Mouse (Mus musculus) neural tube, embryonic 13.5 days (tissue): ENCODE data around the gene Cth. TPM values are rescaled to one million over a fixed set of nuclear protein-coding genes. Genes with fewer than 3 reads are reported as not detected.

Experiments used
- ATAC-seq: fragments of 200-750 bp; cut with Nextera tagmentation; 2 replicates; pipeline ENCODE4 v1.8.0; 2017; ENCODE audit warnings: low read depth, mild to moderate bottlenecking, moderate TSS enrichment, moderate library complexity
- H3K27ac ChIP-seq: fragments of 300-500 bp; sonication (generic); replicated peaks from 2 replicates; pipeline ENCODE4 v1.5.1; 2015; ENCODE audit warnings: moderate library complexity, mild to moderate bottlenecking, inconsistent platforms
- H3K27me3 ChIP-seq: fragments of 300-500 bp; sonication (generic); 2 replicates; pipeline ENCODE4 v1.6.1; 2015; ENCODE audit warnings: mild to moderate bottlenecking, inconsistent platforms
- H3K36me3 ChIP-seq: fragments of 300-500 bp; sonication (generic); 2 replicates; pipeline ENCODE4 v1.6.1; 2015; ENCODE audit warnings: mild to moderate bottlenecking, inconsistent platforms
- H3K4me1 ChIP-seq: fragments of 300-500 bp; sonication (generic); replicated peaks from 2 replicates; pipeline ENCODE4 v1.6.1; 2015; ENCODE audit warnings: inconsistent platforms
- H3K4me2 ChIP-seq: fragments of 300-500 bp; sonication (generic); 2 replicates; pipeline ENCODE4 v1.6.1; 2015; ENCODE audit warnings: inconsistent platforms, mild to moderate bottlenecking, moderate library complexity
- H3K4me3 ChIP-seq: fragments of 300-500 bp; sonication (generic); 2 replicates; pipeline ENCODE4 v1.5.1; 2015; ENCODE audit warnings: mild to moderate bottlenecking, inconsistent platforms
- H3K9ac ChIP-seq: fragments of 300-500 bp; sonication (generic); 2 replicates; pipeline ENCODE4 v1.6.1; 2015; ENCODE audit warnings: moderate library complexity, mild to moderate bottlenecking, inconsistent platforms
- H3K9me3 ChIP-seq: fragments of 300-500 bp; sonication (generic); 2 replicates; pipeline ENCODE4 v1.6.1; 2016; ENCODE audit warnings: inconsistent platforms
- WGBS: fragments of 180-500 bp; shearing (Covaris S2); methylation state at CpG from one replicate; pipeline ENCODE4 v1.1.7; 2015; 5-methylcytosine and 5-hydroxymethylcytosine counted together
- polyA plus RNA-seq: library from polyadenylated mRNA; unstranded; fragments of >200 nt; fragmentation: Nextera tagmentation; extraction: Ambion mirVana; gene quantifications from 2 replicates; pipeline ENCODE4 v1.2.1, GENCODE M21; 2015

Gene Cth
- polyA plus RNA-seq, 1 experiment from 2014 or later: 2.2 TPM

GRCm38 (mm10) chr3:157932074-157932473 lies 7.2 kb upstream of the Cth start:
- Histone ChIP-seq H3K4me2 (no peak overlapping the region), H3K9me3 (no peaks in the 10 kb centered on the region), H3K9ac (no peak overlapping the region), H3K4me1 (no peaks in the 10 kb centered on the region), H3K4me3 (no peak overlapping the region), H3K27me3 (no peaks in the 10 kb centered on the region), H3K27ac (no peak overlapping the region), H3K36me3 (no peaks in the 10 kb centered on the region)
- ATAC-seq: no peak
- WGBS: 60% methylated on average over 3 of the region's 3 CpGs

DNA sequence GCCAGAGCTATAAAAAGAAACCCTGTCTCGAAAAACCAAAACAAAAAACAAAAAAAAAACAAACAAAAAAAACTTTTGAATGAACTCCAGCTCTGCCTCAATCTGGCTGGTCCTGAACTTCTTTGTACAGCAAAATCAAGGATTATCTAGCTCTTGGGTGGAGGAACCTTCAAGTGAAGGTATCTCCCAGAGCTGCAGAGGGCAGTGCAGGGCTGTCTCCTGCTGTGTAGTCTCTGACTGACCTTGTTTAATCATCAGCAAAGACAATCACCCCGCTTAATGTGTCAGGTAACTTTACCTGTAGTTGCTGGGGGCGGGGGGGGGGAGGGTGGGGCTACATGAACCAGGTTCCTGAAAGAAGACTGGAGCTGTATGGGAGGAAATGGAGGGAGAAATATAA lies 6.7 kb upstream of the Cth start:
- H3K27ac ChIP-seq: no peak overlapping the region
- no peak overlapping the region for H3K9ac ChIP-seq
- H3K4me3 ChIP-seq: no peak overlapping the region
- no peaks in the 10 kb centered on the region for H3K9me3 ChIP-seq
- H3K27me3 ChIP-seq: no peaks in the 10 kb centered on the region
- H3K4me1 ChIP-seq: no peaks in the 10 kb centered on the region
- no peak overlapping the region for H3K4me2 ChIP-seq
- H3K36me3 ChIP-seq: no peaks in the 10 kb centered on the region
- 53% methylated on average over 3 of the region's 3 CpGs for WGBS
- ATAC-seq: no peak

GRCm38 (mm10) chr3:157929417-157929816 lies 4.5 kb upstream of the Cth start:
- ATAC-seq: no peak
- no peak overlapping the region for H3K27ac ChIP-seq

GRCm38 (mm10) chr3:157928731-157929130 lies 3.9 kb upstream of the Cth start:
- no peak overlapping the region for H3K27ac ChIP-seq
- no peak overlapping the region for H3K9ac ChIP-seq
- ATAC-seq: no peak
- no peak overlapping the region for H3K4me2 ChIP-seq
- no peaks in the 10 kb centered on the region for H3K27me3 ChIP-seq
- peaks cover 7% of the 10 kb centered on the region; the same call in 1 of the 2 replicates for H3K4me1 ChIP-seq
- no peaks in the 10 kb centered on the region for H3K36me3 ChIP-seq
- no peak overlapping the region for H3K4me3 ChIP-seq
- H3K9me3 ChIP-seq: no peaks in the 10 kb centered on the region
- 86% methylated on average over 2 of the region's 2 CpGs for WGBS

More at GRCm38 (mm10) chr3:157929417-157929816, 4.5 kb upstream of the Cth start:
- Histone ChIP-seq H3K4me2 (no peak overlapping the region), H3K27me3 (no peaks in the 10 kb centered on the region), H3K4me3 (no peak overlapping the region), H3K36me3 (no peaks in the 10 kb centered on the region), H3K4me1 (peaks cover 3% of the 10 kb centered on the region; the same call in 1 of the 2 replicates), H3K9ac (no peak overlapping the region), H3K9me3 (no peaks in the 10 kb centered on the region)
- 84% methylated on average over 1 of the region's 1 CpGs for WGBS

DNA sequence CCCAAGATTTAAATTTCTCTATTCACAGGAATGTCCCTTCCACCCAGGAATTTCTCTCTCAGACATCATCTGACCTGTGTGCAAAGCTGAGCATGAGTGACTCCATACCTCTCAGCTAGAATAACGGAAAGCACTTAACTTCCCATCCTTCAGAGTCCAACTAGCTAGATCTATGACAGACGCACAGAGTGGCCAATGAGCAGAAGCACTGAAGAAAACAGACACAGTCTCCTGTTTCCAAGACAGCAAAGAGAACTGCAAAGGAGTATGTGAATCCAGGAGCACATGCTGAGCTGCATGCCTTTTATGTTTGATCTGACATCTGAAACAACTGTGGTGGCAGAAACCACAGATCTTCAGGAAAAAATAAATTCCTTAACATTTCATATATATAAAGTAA lies 1.9 kb upstream of the Cth start:
- WGBS: 59% methylated on average over 2 of the region's 2 CpGs
- Histone ChIP-seq H3K4me1 (peaks cover 7% of the 10 kb centered on the region; the same call in 1 of the 2 replicates), H3K36me3 (no peaks in the 10 kb centered on the region), H3K9me3 (no peaks in the 10 kb centered on the region), H3K27me3 (no peaks in the 10 kb centered on the region), H3K4me3 (no peak overlapping the region), H3K27ac (no peak overlapping the region), H3K9ac (no peak overlapping the region), H3K4me2 (no peak overlapping the region)
- ATAC-seq: no peak

- Histone ChIP-seq H3K4me3 (no peak overlapping the region), H3K27me3 (no peaks in the 10 kb centered on the region), H3K27ac (no peak overlapping the region), H3K36me3 (no peaks in the 10 kb centered on the region), H3K9me3 (no peaks in the 10 kb centered on the region), H3K4me1 (peaks cover 7% of the 10 kb centered on the region; the same call in 1 of the 2 replicates), H3K9ac (no peak overlapping the region), H3K4me2 (no peak overlapping the region)
- 92% methylated on average over 14 of the region's 14 CpGs for WGBS
- ATAC-seq: no peak
Observed at GRCm38 (mm10) chr3:157925706-157926510, 1.0 kb upstream of the Cth start.

DNA sequence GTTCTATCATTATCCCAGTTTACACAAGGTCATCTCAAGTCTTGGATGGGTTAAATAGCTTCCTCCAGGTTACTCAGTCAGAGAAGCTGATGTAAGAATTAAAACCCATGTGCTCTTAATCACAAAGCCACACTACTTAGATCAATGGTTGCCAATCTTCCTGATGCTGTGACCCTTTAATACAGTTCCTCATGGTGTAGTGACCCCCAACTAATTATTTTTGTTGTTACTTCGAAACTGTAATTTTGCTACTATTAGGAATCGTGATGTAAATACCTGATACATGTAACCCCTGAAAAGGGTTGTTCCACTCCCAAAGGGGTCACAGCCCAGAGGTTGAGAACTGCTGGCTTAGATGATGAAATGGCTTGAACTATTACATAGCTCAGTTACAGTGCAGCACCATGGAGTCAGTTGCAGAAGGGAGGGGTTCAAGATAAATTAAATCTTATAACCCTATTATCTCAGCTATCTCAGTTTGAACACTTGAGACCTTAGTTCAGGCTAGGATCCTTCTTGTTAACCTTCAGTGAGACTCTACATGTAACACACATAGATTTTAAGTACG lies 1.5 kb downstream of the Cth start:
- no peak for ATAC-seq

GRCm38 (mm10) chr3:157921376-157921775 lies 3.5 kb downstream of the Cth start:
- no peak overlapping the region for H3K9ac ChIP-seq
- no peaks in the 10 kb centered on the region for H3K36me3 ChIP-seq
- no peaks in the 10 kb centered on the region for H3K27me3 ChIP-seq
- H3K4me1 ChIP-seq: peaks cover 7% of the 10 kb centered on the region; the same call in 1 of the 2 replicates
- 93% methylated on average over 2 of the region's 2 CpGs for WGBS
- ATAC-seq: no peak
- no peak overlapping the region for H3K27ac ChIP-seq
- no peak overlapping the region for H3K4me2 ChIP-seq
- H3K4me3 ChIP-seq: no peak overlapping the region
- no peaks in the 10 kb centered on the region for H3K9me3 ChIP-seq

More for the DNA sequence above, 1.5 kb downstream of the Cth start:
- H3K36me3 ChIP-seq: no peaks in the 10 kb centered on the region
- no peak overlapping the region for H3K27ac ChIP-seq
- peaks cover 7% of the 10 kb centered on the region; the same call in 1 of the 2 replicates for H3K4me1 ChIP-seq
- WGBS: 89% methylated on average over 3 of the region's 3 CpGs
- no peaks in the 10 kb centered on the region for H3K9me3 ChIP-seq
- no peaks in the 10 kb centered on the region for H3K27me3 ChIP-seq
- H3K4me2 ChIP-seq: no peak overlapping the region
- no peak overlapping the region for H3K9ac ChIP-seq
- no peak overlapping the region for H3K4me3 ChIP-seq

GRCm38 (mm10) chr3:157916336-157916735 lies 8.5 kb downstream of the Cth start:
- H3K4me3 ChIP-seq: no peak overlapping the region
- ATAC-seq: no peak
- no peaks in the 10 kb centered on the region for H3K36me3 ChIP-seq
- H3K4me2 ChIP-seq: no peak overlapping the region
- no peaks in the 10 kb centered on the region for H3K9me3 ChIP-seq
- H3K27me3 ChIP-seq: no peaks in the 10 kb centered on the region
- no peak overlapping the region for H3K9ac ChIP-seq
- 82% methylated on average over 4 of the region's 4 CpGs for WGBS
- no peaks in the 10 kb centered on the region for H3K4me1 ChIP-seq
- H3K27ac ChIP-seq: no peak overlapping the region

GRCm38 (mm10) chr3:157912155-157912554 lies 12.7 kb downstream of the Cth start:
- Histone ChIP-seq H3K4me3 (no peak overlapping the region), H3K27me3 (no peaks in the 10 kb centered on the region), H3K36me3 (no peaks in the 10 kb centered on the region), H3K9ac (no peak overlapping the region), H3K9me3 (no peaks in the 10 kb centered on the region), H3K4me1 (no peaks in the 10 kb centered on the region), H3K4me2 (no peak overlapping the region), H3K27ac (no peak overlapping the region)
- WGBS: 91% methylated on average over 2 of the region's 2 CpGs
- no peak for ATAC-seq

DNA sequence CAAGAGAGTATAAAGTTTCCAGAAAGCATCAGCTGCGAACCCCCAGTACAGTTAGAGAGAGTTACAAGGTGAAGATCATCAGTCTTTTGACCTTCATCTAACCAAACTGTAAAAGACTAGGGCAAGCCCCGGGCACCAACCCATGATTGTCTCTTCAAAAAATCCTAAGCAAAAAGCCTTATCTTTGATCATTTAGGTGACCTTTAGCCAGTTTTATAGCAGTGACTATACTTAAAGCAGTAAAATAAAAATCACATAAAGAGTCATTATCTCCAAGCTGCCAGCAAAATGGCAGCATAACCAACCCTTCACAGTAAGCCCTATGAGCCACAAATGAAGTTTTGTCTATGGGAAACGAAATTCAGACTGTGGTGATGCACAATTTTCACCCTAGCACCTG lies 14.6 kb downstream of the Cth start:
- WGBS: 76% methylated on average over 3 of the region's 3 CpGs
- Histone ChIP-seq H3K9ac (no peak overlapping the region), H3K9me3 (no peaks in the 10 kb centered on the region), H3K4me3 (no peak overlapping the region), H3K4me2 (no peak overlapping the region), H3K27me3 (no peaks in the 10 kb centered on the region), H3K4me1 (no peaks in the 10 kb centered on the region), H3K36me3 (no peaks in the 10 kb centered on the region), H3K27ac (no peak overlapping the region)
- no peak for ATAC-seq

DNA sequence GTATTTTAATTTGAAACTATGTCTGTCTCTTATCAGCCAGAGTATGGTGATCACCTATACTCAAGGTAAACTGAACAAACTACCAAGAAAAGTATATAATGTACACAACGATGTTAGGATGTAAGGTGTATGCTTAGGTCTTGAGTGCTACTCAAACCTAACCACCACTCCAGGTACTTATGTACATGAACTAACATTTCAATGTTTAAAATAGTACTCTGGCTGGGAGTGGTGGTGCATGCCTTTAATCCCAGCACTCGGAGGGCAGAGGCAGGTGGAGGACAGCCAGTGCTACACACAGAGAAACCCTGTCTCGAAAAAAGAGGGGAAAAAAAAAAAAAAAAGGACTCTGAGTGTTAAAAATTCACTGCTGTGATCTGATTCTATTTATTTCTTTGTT lies 16.7 kb downstream of the Cth start:
- no peak overlapping the region for H3K9ac ChIP-seq
- H3K4me1 ChIP-seq: no peaks in the 10 kb centered on the region
- no peak overlapping the region for H3K27ac ChIP-seq
- no peaks in the 10 kb centered on the region for H3K27me3 ChIP-seq
- H3K4me3 ChIP-seq: no peak overlapping the region
- 76% methylated on average over 3 of the region's 3 CpGs for WGBS
- H3K9me3 ChIP-seq: no peaks in the 10 kb centered on the region
- H3K4me2 ChIP-seq: no peak overlapping the region
- H3K36me3 ChIP-seq: no peaks in the 10 kb centered on the region
- ATAC-seq: no peak
